In genomic region chr11:18122616-18123015, GRCm38 (mm10) we compare ENCODE assay signal across 16 mouse cellular contexts.
"Had no signal": no experiment of that assay in that cellular context is flagged by ENCODE, and none has a peak within 500 bp of the region (broad histone marks: within the 10 kb centered on the region; RNA-seq: fewer than 3 reads in every experiment).

No protein-coding gene starts in this region.

- H3K9me3 ChIP-seq: midbrain, embryonic 10.5 days; midbrain, embryonic 12.5 days; neural tube, embryonic 13.5 days; neural tube, embryonic 15.5 days; stomach, embryonic 15.5 days had no signal

- H3K4me2 ChIP-seq: lung, embryonic 14.5 days; midbrain, embryonic 12.5 days; neural tube, embryonic 13.5 days; neural tube, embryonic 15.5 days; stomach, embryonic 15.5 days had no signal

- H3K27ac ChIP-seq: midbrain, embryonic 10.5 days; midbrain, embryonic 12.5 days; neural tube, embryonic 13.5 days; neural tube, embryonic 15.5 days; stomach, embryonic 15.5 days; stomach, postnatal 0 days had no signal

- H3K4me3 ChIP-seq: midbrain, embryonic 10.5 days; midbrain, embryonic 12.5 days; myocyte; neural tube, embryonic 13.5 days; neural tube, embryonic 15.5 days; stomach, embryonic 15.5 days had no signal

- H3K27me3 ChIP-seq: midbrain, embryonic 12.5 days; neural tube, embryonic 13.5 days; neural tube, embryonic 15.5 days; stomach, embryonic 15.5 days had no signal

- ATAC-seq: midbrain, embryonic 16.5 days had no signal

- DNase-seq: lung, adult 18-20 months; lung, embryonic 14.5 days; lung, postnatal 4 days; midbrain, embryonic 14.5 days; retina, postnatal 1 day; thymus, adult 2 months; thymus, postnatal 25 days; thymus, postnatal 4 days had no signal

- H3K4me1 ChIP-seq: midbrain, embryonic 10.5 days; midbrain, embryonic 12.5 days; neural tube, embryonic 13.5 days; neural tube, embryonic 15.5 days; stomach, embryonic 15.5 days had no signal

- H3K36me3 ChIP-seq: midbrain, embryonic 10.5 days; midbrain, embryonic 12.5 days; neural tube, embryonic 13.5 days; neural tube, embryonic 15.5 days; stomach, embryonic 15.5 days had no signal

- H3K9ac ChIP-seq: lung, embryonic 14.5 days; midbrain, embryonic 12.5 days; neural tube, embryonic 13.5 days; neural tube, embryonic 15.5 days; stomach, embryonic 15.5 days had no signal
